Mouse (Mus musculus) frontal cortex, postnatal 25 days (tissue): ENCODE results near the gene Cdc42bpg.

Experiments used
- DNase-seq, 2 experiments: peaks; one replicate each; pipeline ENCODE4 v3.0.0; 2022; ENCODE audit warnings: low spot score in 2 of 2

Gene Cdc42bpg

GRCm38 (mm10) chr19:6306137-6306551 is at the start of gene Cdc42bpg:
Gene Cdc42bpg (plus strand): TSS chr19:6306456.
- DNase-seq, result peak in 1 of 2 experiments; percentile 25

GRCm38 (mm10) chr19:6260428-6260827 is 45.8 kb upstream of the Cdc42bpg start:
- DNase-seq, result no peak

- no peak for DNase-seq
Observed at GRCm38 (mm10) chr19:6260946-6261345, 45.3 kb upstream of the Cdc42bpg start.

GRCm38 (mm10) chr19:6261379-6261778 is 44.9 kb upstream of the Cdc42bpg start:
- DNase-seq, result no peak

- DNase-seq, result peak in 1 of 2 experiments; percentile 60
Observed at GRCm38 (mm10) chr19:6262222-6262621, 44.0 kb upstream of the Cdc42bpg start.

- no peak for DNase-seq
Observed at GRCm38 (mm10) chr19:6262839-6263433, 43.3 kb upstream of the Cdc42bpg start.

GRCm38 (mm10) chr19:6264200-6264599 is 42.1 kb upstream of the Cdc42bpg start:
- no peak for DNase-seq

GRCm38 (mm10) chr19:6264945-6265344 is 41.3 kb upstream of the Cdc42bpg start:
- no peak for DNase-seq

- DNase-seq, result no peak
Observed at GRCm38 (mm10) chr19:6265727-6266182, 40.5 kb upstream of the Cdc42bpg start.

GRCm38 (mm10) chr19:6267306-6268169 is 38.7 kb upstream of the Cdc42bpg start:
- DNase-seq, result no peak

- DNase-seq, result peak; percentile 80 to 81
Observed at GRCm38 (mm10) chr19:6268170-6268528, 38.1 kb upstream of the Cdc42bpg start.

GRCm38 (mm10) chr19:6268670-6269132 is 37.6 kb upstream of the Cdc42bpg start:
- no peak for DNase-seq

- no peak for DNase-seq
Observed at GRCm38 (mm10) chr19:6269798-6270475, 36.3 kb upstream of the Cdc42bpg start.

GRCm38 (mm10) chr19:6270661-6271060 is 35.6 kb upstream of the Cdc42bpg start:
- DNase-seq, result no peak

- no peak for DNase-seq
Observed at GRCm38 (mm10) chr19:6271206-6271605, 35.0 kb upstream of the Cdc42bpg start.

GRCm38 (mm10) chr19:6272053-6272452 is 34.2 kb upstream of the Cdc42bpg start:
- no peak for DNase-seq

- DNase-seq, result no peak
Observed at GRCm38 (mm10) chr19:6272738-6273137, 33.5 kb upstream of the Cdc42bpg start.

GRCm38 (mm10) chr19:6273592-6273991 is 32.7 kb upstream of the Cdc42bpg start:
- DNase-seq, result no peak

- no peak for DNase-seq
Observed at GRCm38 (mm10) chr19:6273998-6274608, 32.2 kb upstream of the Cdc42bpg start.

GRCm38 (mm10) chr19:6275740-6276389 is 30.4 kb upstream of the Cdc42bpg start:
- DNase-seq, result no peak
